In genomic region chr9:69394234-69394633, GRCm38 (mm10) we compare ENCODE assay signal across 15 mouse cellular contexts.
"Had no signal": no experiment of that assay in that cellular context is flagged by ENCODE, and none has a peak within 500 bp of the region (broad histone marks: within the 10 kb centered on the region; RNA-seq: fewer than 3 reads in every experiment).

No protein-coding gene starts in this region.

- H3K36me3 ChIP-seq: neural tube, embryonic 12.5 days; neural tube, embryonic 13.5 days; neural tube, embryonic 15.5 days; stomach, embryonic 15.5 days had no signal

- H3K27ac ChIP-seq: neural tube, embryonic 12.5 days; neural tube, embryonic 13.5 days; neural tube, embryonic 15.5 days; stomach, embryonic 15.5 days; stomach, postnatal 0 days had no signal

- H3K4me3 ChIP-seq: neural tube, embryonic 12.5 days; neural tube, embryonic 13.5 days; neural tube, embryonic 15.5 days; stomach, embryonic 15.5 days had no signal

- H3K27me3 ChIP-seq: neural tube, embryonic 12.5 days; neural tube, embryonic 13.5 days; neural tube, embryonic 15.5 days; stomach, embryonic 15.5 days had no signal

- H3K4me2 ChIP-seq: neural tube, embryonic 12.5 days; neural tube, embryonic 13.5 days; neural tube, embryonic 15.5 days; stomach, embryonic 15.5 days had no signal

- H3K9me3 ChIP-seq: neural tube, embryonic 12.5 days; neural tube, embryonic 13.5 days; neural tube, embryonic 15.5 days; stomach, embryonic 15.5 days had no signal

- H3K9ac ChIP-seq: neural tube, embryonic 12.5 days; neural tube, embryonic 13.5 days; neural tube, embryonic 15.5 days; stomach, embryonic 15.5 days had no signal

- DNase-seq: retina, postnatal 1 day; right cerebral cortex, adult 18-20 months; right cerebral cortex, postnatal 14 days; right cerebral cortex, postnatal 25 days; right cerebral cortex, postnatal 4 days; spleen, adult 18-20 months; thymus, adult 18-20 months; thymus, adult 2 months; thymus, postnatal 14 days; thymus, postnatal 25 days had no signal
